Mouse (Mus musculus): ENCODE measurements at regions not wholly inside any gene's neighbourhood (a gene's known extent, or its start where the extent isn't known, plus 50 kb on each side); places are given as distances from the start of the nearest gene placed in this dataset.
"Not testable (repeated sequence)": the region's sequence is repeated elsewhere in the genome, so short reads cannot be mapped to it uniquely, and the experiment has no call there.

GRCm38 (mm10) chr6:140222534-140223324 lies 181.5 kb upstream of the Plcz1 start:
- DNase-seq: no peak

- no peak for DNase-seq
Measured at GRCm38 (mm10) chr6:140221653-140222272, 180.5 kb upstream of the Plcz1 start.

GRCm38 (mm10) chr6:140218789-140219188 lies 177.5 kb upstream of the Plcz1 start:
- DNase-seq: no peak

GRCm38 (mm10) chr6:140212403-140212802 lies 171.1 kb upstream of the Plcz1 start:
- DNase-seq: no peak

- DNase-seq: no peak
Measured at GRCm38 (mm10) chr6:140210141-140210540, 168.9 kb upstream of the Plcz1 start.

GRCm38 (mm10) chr6:140209083-140209482 lies 167.8 kb upstream of the Plcz1 start:
- no peak for DNase-seq

- DNase-seq: no peak
Measured at GRCm38 (mm10) chr6:140208375-140208774, 167.1 kb upstream of the Plcz1 start.

- not testable (repeated sequence) for DNase-seq
Measured at GRCm38 (mm10) chr6:140206676-140207075, 165.4 kb upstream of the Plcz1 start.

GRCm38 (mm10) chr6:140201356-140201755 lies 160.1 kb upstream of the Plcz1 start:
- DNase-seq: no peak

- no peak for DNase-seq
Measured at GRCm38 (mm10) chr6:140200322-140200721, 159.1 kb upstream of the Plcz1 start.

GRCm38 (mm10) chr6:140198036-140198435 lies 156.8 kb upstream of the Plcz1 start:
- no peak for DNase-seq

- DNase-seq: no peak
Measured at GRCm38 (mm10) chr6:140197113-140197675, 155.9 kb upstream of the Plcz1 start.

GRCm38 (mm10) chr6:140194276-140194675 lies 153.0 kb upstream of the Plcz1 start:
- DNase-seq: no peak

- no peak for DNase-seq
Measured at GRCm38 (mm10) chr6:140193084-140193939, 152.1 kb upstream of the Plcz1 start.

GRCm38 (mm10) chr6:140192526-140192925 lies 151.3 kb upstream of the Plcz1 start:
- DNase-seq: no peak

- no peak for DNase-seq
Measured at GRCm38 (mm10) chr6:140191341-140191740, 150.1 kb upstream of the Plcz1 start.

GRCm38 (mm10) chr6:140189601-140190000 lies 148.3 kb upstream of the Plcz1 start:
- no peak for DNase-seq

- no peak for DNase-seq
Measured at GRCm38 (mm10) chr6:140187733-140188132, 146.5 kb upstream of the Plcz1 start.

- DNase-seq: no peak
Measured at GRCm38 (mm10) chr6:140187106-140187505, 145.8 kb upstream of the Plcz1 start.

GRCm38 (mm10) chr6:140179999-140180398 lies 138.7 kb upstream of the Plcz1 start:
- no peak for DNase-seq

- no peak for DNase-seq
Measured at GRCm38 (mm10) chr6:140178425-140179193, 137.4 kb upstream of the Plcz1 start.

GRCm38 (mm10) chr6:140172716-140173115 lies 131.5 kb upstream of the Plcz1 start:
- DNase-seq: no peak

Measured in thymus, postnatal 4 days (tissue).